Mouse (Mus musculus): Measurements from ENCODE around the gene Kat6b.

Kat6b gene

DNA sequence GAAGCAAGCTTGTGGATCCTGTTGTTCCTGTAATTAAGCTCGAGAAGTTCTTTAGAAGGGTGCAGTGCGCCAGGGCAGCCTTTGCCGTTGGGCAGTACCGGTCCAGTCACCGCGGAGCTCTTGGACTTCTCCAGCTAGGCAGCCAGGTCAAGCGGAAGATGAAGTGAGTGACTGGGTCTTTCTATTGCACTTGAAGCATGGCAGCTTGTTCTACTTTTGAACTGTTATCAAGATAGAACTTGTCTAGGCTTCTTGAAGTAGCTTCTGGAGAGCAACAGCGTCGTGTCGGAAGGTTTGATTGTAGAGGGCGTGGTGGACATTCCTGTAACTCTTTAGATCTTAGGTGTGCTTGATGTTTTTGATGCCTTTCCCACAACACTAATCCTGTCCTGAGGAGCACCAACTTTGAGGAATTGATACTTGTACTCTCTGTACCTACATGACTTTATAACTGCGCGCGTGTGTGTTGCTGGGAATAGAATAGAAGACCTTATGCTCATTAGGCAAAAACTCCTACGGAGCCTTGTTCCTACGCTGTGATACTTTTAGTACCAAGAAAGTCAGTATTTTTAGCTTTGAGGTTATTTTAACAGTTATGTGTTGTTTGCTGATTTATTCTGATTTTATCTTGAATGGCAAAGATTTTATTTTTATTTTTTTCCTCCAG, 41.2 kb downstream of the Kat6b start:
- no peak for DNase-seq (ENCODE audit: inconsistent age in 2 of 2, low spot score in 1 of 2)

DNA sequence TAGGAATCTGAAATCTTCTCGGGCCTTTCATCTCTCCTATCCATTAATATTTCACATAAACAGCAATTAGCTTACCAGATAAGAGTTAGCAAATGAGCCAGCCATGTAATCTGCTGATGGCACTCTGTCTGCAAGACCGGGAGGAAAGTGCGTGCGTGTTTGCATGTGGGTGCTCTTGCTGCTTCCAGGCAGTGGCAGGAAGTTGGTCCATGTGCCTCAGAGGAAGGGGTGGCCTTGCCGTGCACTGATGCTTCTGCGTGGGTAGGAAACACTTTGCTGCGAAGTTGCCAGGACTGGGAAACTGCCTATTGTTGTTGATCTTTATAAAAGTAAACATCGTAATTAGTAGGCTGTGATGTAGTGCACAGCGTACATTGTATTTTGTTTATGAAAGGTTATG, 42.0 kb downstream of the Kat6b start:
- peak in 1 of 2 experiments; percentile 62 for DNase-seq (ENCODE audit: inconsistent age in 2 of 2, low spot score in 1 of 2)

DNA sequence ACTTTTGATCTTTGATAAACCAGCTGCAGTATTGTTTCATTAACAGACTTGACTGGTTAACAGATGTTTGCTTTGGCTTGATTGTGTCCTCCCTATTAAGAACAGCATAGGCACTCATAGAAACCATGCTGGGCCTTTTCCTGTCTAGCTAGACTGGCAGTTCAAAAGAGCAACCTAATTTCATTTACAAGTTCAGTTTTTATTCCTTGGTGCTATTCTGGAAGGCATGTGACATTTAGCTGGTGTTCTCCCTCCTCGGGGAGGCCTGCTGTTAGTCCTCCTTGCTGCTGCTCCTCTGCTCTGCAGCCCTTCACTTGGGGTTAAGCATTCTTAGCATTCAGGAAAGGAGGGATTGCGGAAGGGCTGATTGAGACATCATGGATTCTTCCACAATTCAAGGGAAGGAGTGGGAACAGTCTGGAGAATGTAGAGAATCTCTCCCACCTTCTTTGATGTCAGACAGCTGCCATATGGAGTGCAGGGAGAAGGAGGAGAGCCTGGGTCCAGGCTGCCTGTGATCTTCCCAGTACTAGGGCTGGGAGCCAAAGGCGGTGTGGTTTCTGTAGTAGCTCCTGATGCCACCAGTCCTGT, 42.7 kb downstream of the Kat6b start:
- DNase-seq (ENCODE audit: inconsistent age in 2 of 2, low spot score in 1 of 2), result peak in 1 of 2 experiments; percentile 74

DNA sequence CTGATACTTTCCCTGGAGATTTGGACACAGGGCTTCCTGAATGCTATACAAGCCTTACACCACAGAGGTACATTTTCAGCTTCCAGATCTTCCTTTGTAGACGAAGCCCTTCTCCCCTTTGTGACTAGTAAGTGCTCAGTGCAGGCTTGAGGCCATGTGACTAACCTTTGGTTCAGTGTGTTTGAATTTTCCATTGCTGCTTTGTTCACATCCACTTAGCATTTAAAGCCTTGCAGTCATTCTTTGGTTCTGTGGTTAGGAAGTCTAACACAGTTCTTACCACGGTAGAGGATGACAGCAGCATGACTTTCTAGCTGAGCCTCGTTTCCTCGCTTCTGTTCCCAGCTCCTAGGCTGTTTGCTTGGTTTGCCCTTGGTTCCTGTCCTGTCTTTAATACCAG, 44.4 kb downstream of the Kat6b start:
- DNase-seq (ENCODE audit: inconsistent age in 2 of 2, low spot score in 1 of 2), result peak in 1 of 2 experiments; percentile 49

DNA sequence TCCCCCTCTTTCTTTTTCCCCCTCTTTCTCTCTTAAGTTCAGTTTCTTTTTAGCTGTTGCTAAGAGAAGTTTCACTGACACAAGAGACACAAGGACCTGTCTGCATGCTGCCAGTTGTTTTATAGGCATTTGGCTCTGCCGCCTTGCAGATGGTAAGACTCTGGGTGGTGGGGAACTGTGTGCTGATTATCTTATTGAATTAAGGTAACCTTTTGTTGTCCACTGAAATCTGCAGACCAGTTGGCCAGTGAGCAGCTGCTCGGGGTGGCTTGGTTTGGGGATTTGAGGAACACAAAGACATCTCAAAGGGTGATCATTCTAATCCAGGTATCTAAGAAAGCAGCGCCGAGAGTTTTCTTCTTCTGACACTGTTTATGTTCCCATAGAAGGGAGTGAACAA, 52.3 kb downstream of the Kat6b start:
- no peak for DNase-seq (ENCODE audit: inconsistent age in 2 of 2, low spot score in 1 of 2)

DNA sequence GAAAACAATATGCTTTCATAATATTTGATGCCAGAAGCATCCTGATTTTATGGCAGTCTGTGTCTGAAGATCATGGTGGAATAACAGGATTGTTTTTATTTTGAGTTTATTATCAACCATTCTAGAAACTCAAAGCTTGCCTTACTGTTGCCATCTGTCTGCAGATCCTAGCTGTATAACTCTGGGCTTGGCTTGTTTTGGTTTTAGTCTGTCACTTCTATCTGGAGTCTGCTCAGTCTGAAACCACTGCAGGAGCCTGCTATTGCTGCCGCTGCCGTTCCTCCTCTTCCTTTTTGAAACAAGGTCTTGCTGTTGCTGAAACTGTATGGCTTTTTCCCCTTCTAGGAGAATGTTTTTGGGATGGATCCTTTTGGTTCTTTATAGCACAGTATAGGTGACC, 52.8 kb downstream of the Kat6b start:
- no peak for DNase-seq (ENCODE audit: inconsistent age in 2 of 2, low spot score in 1 of 2)

DNA sequence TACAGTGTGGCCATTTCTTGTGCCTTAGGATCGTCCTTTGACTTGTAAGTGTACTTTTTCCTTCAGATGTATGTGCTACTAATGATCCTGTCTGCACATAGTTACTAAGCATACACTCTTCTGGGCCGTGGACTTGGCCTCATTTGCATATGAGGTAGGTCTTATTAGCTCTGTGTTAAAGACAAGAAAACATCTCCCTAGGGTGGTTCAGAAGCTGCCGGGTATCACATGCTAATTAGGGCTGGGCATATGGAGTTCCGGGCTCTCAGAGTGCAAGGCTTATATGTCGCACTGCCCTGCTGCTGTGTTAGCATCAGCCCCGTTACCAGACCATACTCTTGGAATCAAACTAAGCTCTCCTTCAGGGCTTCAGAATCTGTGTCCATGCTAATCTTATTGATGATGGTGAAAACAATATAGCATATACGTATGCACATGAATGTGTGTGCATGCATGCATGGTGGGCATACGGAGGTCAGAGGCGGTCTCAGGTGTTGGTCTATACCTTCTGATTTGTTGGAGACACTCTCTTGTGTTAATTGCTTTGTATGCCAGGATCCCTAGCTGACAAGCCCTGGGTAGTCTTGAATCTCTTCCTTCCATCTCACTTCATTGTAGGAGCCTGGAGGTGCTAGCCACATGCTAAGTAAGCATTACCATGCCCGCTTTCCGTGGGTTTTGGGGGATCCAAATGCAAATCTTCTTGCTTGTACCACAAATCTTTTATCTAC, 53.5 kb downstream of the Kat6b start:
- no peak for DNase-seq (ENCODE audit: inconsistent age in 2 of 2, low spot score in 1 of 2)

DNA sequence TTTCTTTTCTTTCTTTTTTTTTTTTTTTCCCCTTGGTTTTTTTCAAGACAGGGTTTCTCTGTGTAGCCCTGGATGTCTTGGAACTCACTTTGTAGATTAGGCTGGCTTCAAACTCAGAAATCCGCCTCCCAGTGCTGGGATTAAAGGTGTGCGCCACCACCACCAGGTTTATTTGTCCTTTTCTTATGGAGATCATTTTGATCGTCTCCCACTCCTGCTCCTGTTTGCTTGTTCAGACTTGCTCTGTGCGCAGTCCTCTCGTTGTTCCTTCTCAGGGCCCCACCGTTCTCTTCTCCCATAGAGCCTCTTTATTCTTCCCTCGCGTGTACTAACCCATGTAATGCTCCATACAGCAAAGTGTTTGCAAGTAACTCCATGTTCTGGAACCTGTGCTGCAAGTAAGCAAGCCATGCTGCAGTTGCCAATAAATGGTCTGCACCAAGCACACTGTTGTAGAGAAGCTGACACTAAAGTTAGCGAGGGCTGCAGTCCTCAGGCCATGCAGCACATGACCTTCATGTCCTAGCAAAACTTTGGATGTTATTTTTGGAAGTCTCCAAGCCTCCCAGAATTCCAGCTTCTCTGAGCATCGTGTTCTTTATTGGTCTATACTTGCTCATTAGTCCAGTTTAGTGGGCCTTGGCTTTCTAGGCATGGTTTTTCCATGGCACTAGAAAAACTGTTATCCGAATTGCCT, 55.4 kb downstream of the Kat6b start:
- no peak for DNase-seq (ENCODE audit: inconsistent age in 2 of 2, low spot score in 1 of 2)

DNA sequence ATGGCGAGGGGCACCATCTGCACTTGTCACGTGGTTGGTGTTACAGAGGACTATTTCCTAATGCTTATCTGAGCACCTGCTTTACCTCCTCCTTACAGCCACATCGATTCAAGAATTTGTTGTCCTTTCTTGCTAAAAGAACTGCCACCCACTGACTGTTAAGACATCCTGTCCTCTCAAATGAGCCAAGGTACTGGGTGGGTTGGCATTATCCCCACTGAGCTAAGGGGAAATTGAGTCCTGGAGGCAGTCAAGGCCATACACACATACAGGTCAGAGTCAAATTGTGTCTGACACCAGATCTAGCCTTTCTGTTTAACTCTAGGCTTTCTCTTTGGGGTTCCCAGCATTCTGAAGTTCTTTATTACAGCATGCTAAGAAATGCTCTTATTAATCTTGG, 56.6 kb downstream of the Kat6b start:
- DNase-seq (ENCODE audit: inconsistent age in 2 of 2, low spot score in 1 of 2), result no peak

DNA sequence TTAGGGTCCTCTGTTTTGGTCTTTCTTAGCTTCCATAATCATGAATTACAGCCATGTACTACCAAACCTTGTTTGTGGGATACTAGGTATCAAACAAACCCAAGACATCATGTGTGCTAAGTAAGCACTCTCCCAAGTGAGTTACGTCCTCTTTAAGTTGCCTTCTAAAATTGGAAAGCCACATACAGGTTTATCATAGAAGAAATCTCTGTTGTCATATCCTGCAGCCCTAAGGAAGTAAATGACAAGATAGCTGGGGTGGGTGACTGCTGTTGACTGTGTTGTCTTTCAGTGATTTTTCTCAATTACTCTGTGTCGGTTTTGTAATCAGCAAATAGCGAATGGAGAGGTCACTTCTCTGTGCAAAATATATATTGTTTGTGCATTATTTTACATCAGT, 58.5 kb downstream of the Kat6b start:
- no peak for DNase-seq (ENCODE audit: inconsistent age in 2 of 2, low spot score in 1 of 2)

DNA sequence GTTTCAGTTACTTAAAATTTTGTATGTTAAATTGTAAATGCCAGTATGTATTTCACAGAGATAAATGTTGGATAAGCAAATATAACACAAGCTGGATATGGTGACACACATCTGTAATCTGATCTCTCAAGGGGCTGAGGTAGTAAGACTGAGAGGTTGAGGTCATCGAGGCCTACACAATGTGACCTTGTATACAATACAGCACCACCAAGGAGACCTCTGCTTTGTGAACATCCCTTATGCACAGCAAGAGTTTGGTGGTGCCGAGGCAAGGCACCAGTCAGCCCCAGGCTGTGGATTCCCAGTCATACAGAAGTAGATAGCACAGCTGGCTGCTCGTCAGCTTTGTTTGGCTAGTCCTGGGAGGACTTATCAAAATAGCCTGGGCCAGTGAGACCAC, 59.1 kb downstream of the Kat6b start:
- no peak for DNase-seq (ENCODE audit: inconsistent age in 2 of 2, low spot score in 1 of 2)

DNA sequence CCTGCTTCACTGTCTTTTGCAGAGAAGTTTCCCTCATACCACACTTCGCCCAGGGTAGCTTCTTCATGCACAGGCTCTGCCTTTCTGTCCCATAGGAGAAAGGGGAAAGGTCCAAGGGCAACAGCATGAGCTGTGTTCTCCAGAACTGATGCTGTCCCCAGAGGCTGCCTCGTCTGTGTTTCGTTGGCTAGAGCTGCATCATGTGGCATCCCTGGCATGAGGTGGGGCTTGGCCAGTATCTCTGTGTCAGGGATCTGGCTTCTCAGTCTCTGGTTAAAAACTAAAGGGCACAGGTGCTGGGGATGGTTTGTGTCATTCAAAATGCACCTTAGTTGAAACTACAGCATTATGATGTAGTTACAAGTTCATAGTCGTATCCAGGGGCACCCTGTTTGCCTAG, 64.3 kb downstream of the Kat6b start:
- no peak for DNase-seq (ENCODE audit: inconsistent age in 2 of 2, low spot score in 1 of 2)

DNA sequence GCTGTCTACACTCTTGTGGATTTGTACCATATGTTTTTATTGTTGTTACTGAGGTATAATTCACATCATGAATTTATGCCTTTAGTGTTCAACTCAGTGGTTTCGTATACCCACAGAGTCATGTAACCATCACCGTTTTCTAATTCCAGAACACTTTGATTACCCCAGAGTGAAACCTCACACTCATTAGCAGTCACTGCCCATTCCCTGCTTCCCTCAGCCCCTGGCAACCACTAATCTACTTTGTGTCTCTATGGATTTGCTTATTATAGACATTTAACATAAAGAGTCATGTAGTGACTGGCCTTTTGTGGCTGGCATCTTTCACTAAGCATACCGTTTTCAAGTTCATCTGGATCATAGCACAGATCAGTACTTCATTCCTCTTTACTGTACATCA, 65.1 kb downstream of the Kat6b start:
- no peak for DNase-seq (ENCODE audit: inconsistent age in 2 of 2, low spot score in 1 of 2)

DNA sequence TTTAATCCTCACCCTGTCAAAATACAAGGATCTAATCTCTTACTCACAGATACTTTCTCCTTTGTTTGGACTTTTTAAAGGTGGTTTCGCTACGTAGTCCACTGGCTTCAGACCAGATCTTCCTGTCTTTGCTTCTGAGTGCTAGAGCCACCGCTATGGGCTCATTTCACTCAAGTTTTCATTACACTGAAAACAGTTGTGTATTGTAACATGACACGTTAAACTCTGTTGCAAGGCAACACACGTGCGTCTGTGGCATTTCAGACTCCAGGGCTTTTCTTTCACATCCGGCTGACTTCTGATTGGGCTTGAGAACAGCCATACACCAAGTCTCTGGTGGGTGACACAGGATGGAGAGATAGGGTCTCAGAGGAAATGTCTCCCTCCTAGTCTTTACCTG, 66.1 kb downstream of the Kat6b start:
- no peak for DNase-seq (ENCODE audit: inconsistent age in 2 of 2, low spot score in 1 of 2)

DNA sequence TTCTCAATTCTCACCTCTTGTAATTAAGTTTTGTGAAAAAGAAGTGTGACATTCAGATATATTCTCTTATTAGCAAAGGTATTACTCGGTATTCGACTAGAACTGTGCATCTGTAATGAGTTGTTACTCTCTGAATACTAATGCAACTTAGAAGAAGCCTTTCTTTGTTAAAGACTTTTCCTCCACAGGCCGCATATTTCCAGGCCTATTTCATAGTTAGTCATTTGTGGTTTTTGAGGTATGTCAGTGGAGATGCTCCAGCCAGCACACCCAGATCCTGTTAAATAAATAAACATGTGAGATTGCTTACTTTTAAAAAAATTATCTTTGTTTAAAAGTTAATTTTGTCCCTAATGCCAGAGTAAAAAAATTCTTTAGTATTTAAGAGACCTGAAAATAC, 66.7 kb downstream of the Kat6b start:
- DNase-seq (ENCODE audit: inconsistent age in 2 of 2, low spot score in 1 of 2), result no peak

DNA sequence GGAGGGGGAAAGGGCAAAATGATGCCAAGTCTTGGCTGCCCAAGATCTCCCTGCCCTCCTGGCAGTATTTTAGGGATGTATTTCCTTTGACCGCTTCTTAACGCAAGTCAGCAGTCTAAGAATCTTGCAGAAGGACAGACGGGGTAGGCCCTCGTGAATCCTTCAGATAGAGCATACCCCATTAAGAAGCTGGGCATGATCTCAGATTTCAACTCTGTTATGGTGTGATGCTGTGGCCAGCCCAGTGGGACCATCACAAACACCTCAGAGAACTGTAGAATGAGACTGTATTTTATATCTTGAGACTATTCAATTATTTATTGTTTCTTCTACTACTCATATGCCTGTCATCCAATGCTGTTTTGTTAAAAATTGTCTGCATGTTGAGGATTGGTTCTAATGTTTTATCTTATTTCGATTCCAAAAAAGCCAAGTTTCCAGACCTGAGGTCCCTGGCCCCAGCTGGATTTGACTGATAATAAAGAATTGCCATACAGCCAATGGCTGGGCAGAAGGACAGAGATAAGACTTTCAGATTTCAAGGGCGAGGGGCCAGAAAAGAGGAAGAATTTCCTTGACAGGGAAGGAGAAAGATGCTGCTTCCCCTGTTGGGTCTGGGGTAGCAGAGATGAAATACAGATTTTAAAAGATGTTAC, 67.8 kb downstream of the Kat6b start:
- DNase-seq (ENCODE audit: inconsistent age in 2 of 2, low spot score in 1 of 2), result no peak

DNA sequence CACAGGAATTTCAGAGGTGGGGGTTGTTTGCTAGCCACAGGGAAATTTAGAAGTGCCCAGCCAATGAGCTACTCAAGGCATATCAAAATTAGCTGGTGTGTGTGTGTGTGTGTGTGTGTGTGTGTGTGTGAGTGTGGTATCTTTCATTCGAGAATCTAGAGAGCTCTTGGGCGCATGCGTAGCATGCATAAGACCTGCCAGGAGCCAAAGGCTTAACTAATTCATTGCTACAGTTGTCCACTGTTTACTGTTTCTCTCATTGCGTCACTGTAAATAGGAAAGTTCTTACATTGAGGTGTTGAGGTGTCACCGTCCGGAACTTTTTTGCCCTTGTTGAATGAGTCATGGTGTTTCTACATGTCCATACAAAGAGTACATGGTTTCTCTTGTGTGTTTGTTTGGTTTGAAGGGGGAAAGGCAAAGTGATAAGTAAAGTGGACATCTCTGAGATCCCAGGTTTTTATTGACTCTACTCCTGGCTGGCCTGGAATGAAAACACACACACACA, 68.4 kb downstream of the Kat6b start:
- no peak for DNase-seq (ENCODE audit: inconsistent age in 2 of 2, low spot score in 1 of 2)

DNA sequence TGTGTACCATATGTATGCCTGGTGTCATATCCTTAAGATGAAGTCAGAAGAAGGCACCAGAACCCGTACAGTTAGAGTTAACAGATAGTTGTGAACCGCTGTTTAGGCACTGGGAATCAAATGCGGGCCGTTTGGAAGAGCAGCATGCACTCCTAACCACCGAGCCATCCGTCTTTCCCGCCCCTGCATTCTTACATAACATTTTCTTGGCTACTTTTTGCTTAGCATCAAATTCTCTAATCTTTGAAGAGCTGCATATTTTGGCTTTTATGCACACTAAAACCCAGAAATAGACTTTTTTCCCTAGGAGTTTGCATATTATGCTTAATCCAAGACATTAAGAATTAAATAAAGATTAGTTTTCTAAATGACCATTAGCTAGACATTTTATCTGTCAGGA, 69.3 kb downstream of the Kat6b start:
- no peak for DNase-seq (ENCODE audit: inconsistent age in 2 of 2, low spot score in 1 of 2)

DNA sequence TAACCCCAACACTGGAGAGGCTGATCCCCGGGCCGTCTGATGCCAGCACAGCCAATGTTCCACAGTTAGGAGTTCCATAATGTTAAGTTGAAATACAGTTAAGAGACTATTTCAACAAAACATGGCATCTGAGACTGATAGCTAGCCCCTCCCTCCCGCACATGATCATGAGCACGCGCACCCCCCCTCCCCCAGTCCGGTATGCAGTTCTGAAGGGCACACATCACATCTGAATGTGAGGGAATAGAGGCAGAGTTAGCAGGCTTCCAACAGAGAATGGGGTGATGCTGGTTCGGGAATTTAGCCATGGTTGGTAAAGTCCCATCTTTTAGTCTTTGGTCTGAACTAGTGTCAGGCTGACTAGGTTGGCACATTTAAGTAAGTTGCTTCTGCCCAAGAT, 70.4 kb downstream of the Kat6b start:
- DNase-seq (ENCODE audit: inconsistent age in 2 of 2, low spot score in 1 of 2), result no peak

DNA sequence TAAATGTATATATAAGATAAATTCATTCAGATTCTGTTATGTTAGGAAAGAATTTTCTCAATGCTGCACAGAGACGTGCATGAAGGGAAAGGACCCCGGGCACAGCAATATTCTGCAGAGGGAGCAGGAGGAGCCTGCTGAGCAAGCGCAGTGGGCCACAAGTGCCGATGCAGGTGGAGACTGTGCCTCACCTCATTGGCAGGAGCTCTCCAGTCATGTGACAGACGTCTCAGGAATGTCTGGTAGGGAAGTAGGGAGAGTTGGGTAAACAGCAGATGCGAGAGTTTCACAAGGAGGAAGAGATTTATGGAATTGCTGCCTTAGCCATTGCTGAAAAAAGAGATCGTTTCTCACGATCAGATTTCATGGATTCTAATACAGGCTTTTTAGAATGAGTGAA, 71.7 kb downstream of the Kat6b start:
- no peak for DNase-seq (ENCODE audit: inconsistent age in 2 of 2, low spot score in 1 of 2)

DNA sequence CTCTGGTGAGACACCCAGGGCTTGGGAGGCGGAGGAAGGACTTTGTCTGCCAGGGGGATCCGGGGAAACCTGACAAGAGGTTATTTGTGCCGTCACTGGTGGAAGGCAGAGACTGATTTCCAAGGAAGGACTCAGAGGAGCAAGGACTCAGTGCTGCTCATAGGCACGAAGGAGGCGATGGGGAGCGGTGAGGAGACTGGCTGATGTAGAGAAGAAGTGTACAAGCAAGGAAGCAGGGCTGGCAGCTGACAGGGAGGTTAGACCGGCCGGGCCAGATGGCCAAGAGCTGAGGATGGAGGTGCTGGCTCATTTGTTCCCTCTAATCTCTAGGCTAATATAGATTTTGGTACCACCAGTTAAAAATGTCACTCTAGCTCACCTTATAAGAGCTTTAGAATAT, 72.8 kb downstream of the Kat6b start:
- no peak for DNase-seq (ENCODE audit: inconsistent age in 2 of 2, low spot score in 1 of 2)

Measured in adrenal gland, adult (tissue).